Mouse (Mus musculus) intestine, embryonic 15.5 days (tissue): ENCODE measurements around the gene Ptrh2. TPM values are rescaled to one million over a fixed set of nuclear protein-coding genes. Genes with fewer than 3 reads are reported as not detected.
A peak's percentile ranks its signal among the peaks of the same experiment; 100 is the strongest.
"Not testable (repeated sequence)": the region's sequence is repeated elsewhere in the genome, so short reads cannot be mapped to it uniquely, and the experiment has no call there.

Experiments
- ATAC-seq: fragments of 200-750 bp; cut with Nextera tagmentation; 2 replicates; pipeline ENCODE4 v1.8.0; 2017; ENCODE audit warnings: moderate TSS enrichment, moderate library complexity
- H3K27ac ChIP-seq: fragments of 300-500 bp; sonication (generic); 2 replicates; pipeline ENCODE4 v1.5.1; 2015; ENCODE audit warnings: mild to moderate bottlenecking, inconsistent platforms
- H3K27me3 ChIP-seq: fragments of 300-500 bp; sonication (generic); replicated peaks from 2 replicates; pipeline ENCODE4 v1.6.1; 2015; ENCODE audit warnings: inconsistent platforms
- H3K36me3 ChIP-seq: fragments of 300-500 bp; sonication (generic); 2 replicates; pipeline ENCODE4 v1.6.1; 2015; ENCODE audit warnings: inconsistent platforms
- H3K4me1 ChIP-seq: fragments of 300-500 bp; sonication (generic); replicated peaks from 2 replicates; pipeline ENCODE4 v1.6.1; 2015; ENCODE audit warnings: inconsistent platforms
- H3K4me2 ChIP-seq: fragments of 300-500 bp; sonication (generic); replicated peaks from 2 replicates; pipeline ENCODE4 v1.6.1; 2015; ENCODE audit warnings: mild to moderate bottlenecking, inconsistent platforms
- H3K4me3 ChIP-seq: fragments of 300-500 bp; sonication (generic); replicated peaks from 2 replicates; pipeline ENCODE4 v1.5.1; 2015; ENCODE audit warnings: inconsistent platforms
- H3K9ac ChIP-seq: fragments of 300-500 bp; sonication (generic); 2 replicates; pipeline ENCODE4 v1.6.1; 2015; ENCODE audit warnings: inconsistent platforms
- H3K9me3 ChIP-seq: fragments of 300-500 bp; sonication (generic); 2 replicates; pipeline ENCODE4 v1.6.1; 2016; ENCODE audit warnings: inconsistent platforms
- WGBS: fragments of 180-500 bp; shearing (Covaris S2); methylation state at CpG from one replicate; pipeline ENCODE4 v1.1.7; 2015; 5-methylcytosine and 5-hydroxymethylcytosine counted together
- polyA plus RNA-seq: library from polyadenylated mRNA; unstranded; fragments of >200 nt; fragmentation: Nextera tagmentation; extraction: Ambion mirVana; gene quantifications from 2 replicates; pipeline ENCODE4 v1.2.1, GENCODE M21; 2015

The Ptrh2 gene
- polyA plus RNA-seq, 1 experiment from 2014 or later: 33.1 TPM

DNA sequence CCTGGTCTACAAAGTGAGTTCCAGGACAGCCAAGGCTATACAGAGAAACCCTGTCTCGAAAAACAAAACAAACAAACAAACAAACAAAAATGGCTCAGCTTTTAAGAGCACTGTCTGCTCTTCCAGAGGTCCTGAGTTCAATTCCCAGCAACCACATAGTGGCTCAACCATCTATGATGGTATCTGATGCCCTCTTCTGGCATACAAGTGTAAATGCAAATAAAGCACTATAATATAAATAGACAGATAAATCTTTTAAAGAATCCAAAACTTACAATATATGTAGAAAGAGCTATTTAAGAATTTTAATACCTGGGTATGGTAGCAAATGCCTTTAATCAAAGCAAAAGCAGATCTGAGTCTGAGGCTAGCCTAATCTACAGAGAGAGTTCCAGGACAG is 54.5 kb downstream of the Ptrh2 start:
- not testable (repeated sequence) for H3K9ac ChIP-seq, H3K4me3 ChIP-seq, H3K9me3 ChIP-seq, ATAC-seq, H3K36me3 ChIP-seq, H3K27me3 ChIP-seq, H3K4me2 ChIP-seq, H3K27ac ChIP-seq, H3K4me1 ChIP-seq
- WGBS: 83% methylated on average over 1 of the region's 1 CpGs

DNA sequence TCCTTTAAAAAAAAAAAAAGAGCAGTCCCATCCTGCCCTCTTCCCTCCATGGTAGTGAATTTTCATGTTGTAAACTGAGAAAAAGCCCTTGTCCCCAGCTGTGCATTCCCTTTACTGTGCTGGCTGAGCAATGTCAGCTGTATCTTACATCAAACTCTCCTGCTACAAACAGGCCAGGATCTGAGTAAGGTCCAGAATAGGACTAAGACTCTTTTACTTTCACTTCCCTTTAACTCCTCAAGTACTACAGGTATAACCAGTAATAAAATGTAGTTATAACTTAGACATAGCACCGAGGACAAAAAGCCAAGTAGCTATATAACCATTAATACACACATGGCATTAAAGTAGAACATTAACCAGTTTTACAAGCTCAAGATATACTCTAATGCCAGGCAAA is 55.2 kb downstream of the Ptrh2 start:
- Histone ChIP-seq H3K9ac (no peak overlapping the region), H3K27ac (no peak overlapping the region), H3K9me3 (no peaks in the 10 kb centered on the region), H3K4me2 (no peak overlapping the region), H3K4me1 (0 out of 2 replicates have a peak, but pooled peaks cover 2% of the 10 kb centered on the region), H3K36me3 (no peaks in the 10 kb centered on the region), H3K27me3 (no peaks in the 10 kb centered on the region), H3K4me3 (no peak overlapping the region)
- 67% methylated on average over 1 of the region's 1 CpGs for whole genome bisulfite sequencing
- ATAC-seq: peak; percentile 85

DNA sequence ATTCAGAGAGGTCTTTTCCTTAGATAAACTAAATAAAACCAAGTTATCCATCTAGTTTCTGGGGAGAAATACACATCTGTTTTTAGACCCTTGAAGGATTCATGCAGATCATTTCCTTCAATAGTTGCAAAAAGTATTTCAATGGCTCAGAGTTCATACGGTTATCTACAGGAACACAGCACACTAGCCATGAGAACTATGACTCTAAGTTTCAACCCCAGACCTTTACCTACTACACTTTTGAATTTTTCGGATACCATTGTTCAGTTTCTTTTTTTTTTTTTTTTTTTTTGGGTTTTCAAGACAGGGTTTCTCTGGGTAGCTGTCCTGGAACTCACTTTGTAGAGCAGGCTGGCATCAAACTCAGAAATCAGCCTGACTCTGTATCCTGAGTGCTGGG is 55.7 kb downstream of the Ptrh2 start:
- WGBS: 72% methylated on average over 2 of the region's 2 CpGs
- H3K4me1 ChIP-seq: 0 out of 2 replicates have a peak, but pooled peaks cover under 1% of the 10 kb centered on the region
- no peak overlapping the region for H3K27ac ChIP-seq
- no peak overlapping the region for H3K4me2 ChIP-seq
- no peaks in the 10 kb centered on the region for H3K27me3 ChIP-seq
- no peak overlapping the region for H3K9ac ChIP-seq
- no peaks in the 10 kb centered on the region for H3K36me3 ChIP-seq
- H3K4me3 ChIP-seq: no peak overlapping the region
- H3K9me3 ChIP-seq: no peaks in the 10 kb centered on the region
- ATAC-seq: 0 out of 2 replicates have a peak, but pooled peaks have one; percentile 47

DNA sequence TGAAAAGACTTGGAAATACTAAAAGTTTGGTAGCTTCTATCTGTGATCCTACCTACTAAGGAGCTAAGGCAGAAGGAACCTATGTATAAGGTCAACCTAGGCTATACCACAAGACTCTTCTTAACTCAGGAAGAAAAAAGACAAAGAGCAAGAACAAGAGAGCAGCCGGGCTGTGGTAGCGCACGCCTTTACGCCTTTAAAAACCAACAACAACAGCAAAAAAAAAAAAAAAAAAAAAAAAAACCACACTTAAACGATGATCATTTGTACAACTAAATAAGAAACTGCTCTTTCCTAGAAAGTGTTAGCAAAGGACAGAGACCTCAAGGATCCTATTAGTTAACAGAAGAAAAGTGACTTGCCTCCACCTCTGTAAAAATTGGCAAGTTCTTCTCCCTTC is 57.7 kb downstream of the Ptrh2 start:
- Histone ChIP-seq H3K9me3 (no peaks in the 10 kb centered on the region), H3K4me2 (no peak overlapping the region), H3K4me3 (no peak overlapping the region), H3K9ac (no peak overlapping the region), H3K27me3 (no peaks in the 10 kb centered on the region), H3K27ac (no peak overlapping the region), H3K36me3 (no peaks in the 10 kb centered on the region), H3K4me1 (peaks cover 3% of the 10 kb centered on the region; the same call in 1 of the 2 replicates)
- no peak for ATAC-seq
- 96% methylated on average over 5 of the region's 5 CpGs for WGBS

Other genes starting within 250 kb of the Ptrh2 start
- gene Rnft1, start 199.3 kb upstream of the Ptrh2 start, polyA plus RNA-seq: 56.3 and 61.3 TPM in 2 replicates
- 54.6 and 63.6 TPM in 2 replicates for gene Rps6kb1, start 139.2 kb upstream of the Ptrh2 start, polyA plus RNA-seq
- 11.6 and 11.8 TPM in 2 replicates for gene Tubd1, start 139.0 kb upstream of the Ptrh2 start, polyA plus RNA-seq
- gene Vmp1, start 149 bp upstream of the Ptrh2 start, polyA plus RNA-seq: 168 and 176 TPM in 2 replicates
- 134 and 135 TPM in 2 replicates for gene Cltc, start 73.6 kb downstream of the Ptrh2 start, polyA plus RNA-seq
- 15.3 and 16.0 TPM in 2 replicates for gene Dhx40, start 123.8 kb downstream of the Ptrh2 start, polyA plus RNA-seq